Mouse (Mus musculus): ENCODE results near the gene Trpm2.

DNA sequence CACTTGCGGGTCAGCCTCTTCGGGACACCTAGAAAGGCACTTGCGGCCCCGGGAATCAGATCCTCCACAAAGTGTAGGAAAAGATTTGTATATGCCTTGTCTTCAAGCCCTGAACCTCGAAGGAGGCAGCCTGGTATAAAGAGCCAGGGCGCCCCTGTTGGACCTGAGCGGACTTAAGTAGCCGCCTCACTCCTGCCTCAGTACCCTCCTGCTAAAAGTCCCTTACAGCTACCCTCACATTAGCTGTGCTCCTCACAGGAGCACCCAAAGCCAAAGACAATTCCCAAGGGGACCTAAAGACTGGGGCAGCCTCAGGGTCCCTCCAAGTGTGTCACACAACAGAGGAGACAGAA lies 414 bp downstream of the Trpm2 start:
- TF ChIP-seq E2F4 (IDR thresholded peaks at IDR 0.05; ENCODE audit: insufficient read depth) (no peak), POLR2A (IDR thresholded peaks at IDR 0.05; ENCODE audit: insufficient read length, low read depth) (no peak), TCF12 (IDR thresholded peaks at IDR 0.05; ENCODE audit: insufficient read depth, poor library complexity, severe bottlenecking) (no peak), USF1 (IDR thresholded peaks at IDR 0.05; ENCODE audit: low read depth) (no peak), CEBPB (IDR thresholded peaks at IDR 0.05; ENCODE audit: insufficient read depth, poor library complexity, severe bottlenecking) (no peak), POLR2AphosphoS2 (IDR thresholded peaks at IDR 0.05; ENCODE audit: insufficient read length, low read depth) (no peak), REST (IDR thresholded peaks at IDR 0.05; ENCODE audit: insufficient read depth, insufficient read length) (no peak), MAX (IDR thresholded peaks at IDR 0.05; ENCODE audit: low read depth) (no peak), MYOG (IDR thresholded peaks at IDR 0.05; ENCODE audit: control insufficient read depth in 1 of 3, insufficient read depth in 1 of 3, insufficient read length in 2 of 3, low read depth in 2 of 3) (no peak), SRF (IDR thresholded peaks at IDR 0.05; ENCODE audit: control insufficient read depth, insufficient read length, low read depth) (no peak), TCF3 (IDR thresholded peaks at IDR 0.05; ENCODE audit: insufficient read length, low read depth) (no peak)

Measured in myocyte (in vitro differentiated cells).